Mouse (Mus musculus): ENCODE data around the gene Elp4. TPM values are rescaled to one million over a fixed set of nuclear protein-coding genes. Genes with fewer than 3 reads are reported as not detected.

Elp4 gene
- total RNA-seq, 1 experiment from 2014 or later = 21.5 TPM

DNA sequence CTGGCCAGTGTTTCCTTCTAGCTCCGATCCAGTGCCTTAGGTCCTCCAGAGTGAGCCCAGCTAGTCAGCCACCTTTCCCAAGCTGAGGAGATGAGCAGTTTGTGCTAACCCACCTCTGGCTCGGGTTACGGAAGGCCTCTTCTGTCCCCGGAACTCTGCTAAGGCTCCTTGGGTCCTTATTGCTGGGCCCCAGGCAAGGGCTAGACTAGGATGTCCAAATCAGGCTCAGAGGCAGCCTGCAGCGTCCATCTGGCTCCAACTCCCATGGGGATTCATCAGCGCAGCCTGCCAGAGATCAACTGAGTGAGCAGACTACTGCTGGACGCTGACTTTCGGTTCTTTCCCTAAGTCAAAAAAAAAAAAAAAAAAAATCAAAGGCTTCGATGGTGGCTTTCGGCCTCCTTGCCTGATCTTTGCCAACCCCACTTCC is 230.7 kb downstream of the Elp4 start:
- no peak for ATAC-seq (replicated peaks; ENCODE audit: low read depth, poor library complexity, severe bottlenecking)

DNA sequence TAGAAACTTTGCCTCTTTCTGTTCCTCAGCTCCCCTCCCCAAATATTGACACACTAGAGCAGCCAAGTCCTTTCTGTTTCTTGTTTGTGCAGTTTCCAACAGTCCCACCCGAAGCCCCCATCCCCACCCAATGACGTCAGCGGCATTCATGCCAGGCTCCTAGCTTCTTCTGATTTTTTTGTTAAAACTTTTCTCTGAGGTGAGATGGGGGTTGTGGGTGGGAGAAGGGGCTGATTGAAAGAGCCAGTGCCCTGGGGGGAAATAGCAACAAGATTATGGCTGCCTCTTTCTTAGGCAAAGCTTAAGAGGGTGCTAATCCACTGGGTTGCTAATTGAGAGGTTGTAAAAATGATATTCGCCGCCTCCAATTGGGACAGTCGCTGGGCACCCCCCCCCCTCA is 231.3 kb downstream of the Elp4 start:
- ATAC-seq (replicated peaks; ENCODE audit: low read depth, poor library complexity, severe bottlenecking) = no peak

DNA sequence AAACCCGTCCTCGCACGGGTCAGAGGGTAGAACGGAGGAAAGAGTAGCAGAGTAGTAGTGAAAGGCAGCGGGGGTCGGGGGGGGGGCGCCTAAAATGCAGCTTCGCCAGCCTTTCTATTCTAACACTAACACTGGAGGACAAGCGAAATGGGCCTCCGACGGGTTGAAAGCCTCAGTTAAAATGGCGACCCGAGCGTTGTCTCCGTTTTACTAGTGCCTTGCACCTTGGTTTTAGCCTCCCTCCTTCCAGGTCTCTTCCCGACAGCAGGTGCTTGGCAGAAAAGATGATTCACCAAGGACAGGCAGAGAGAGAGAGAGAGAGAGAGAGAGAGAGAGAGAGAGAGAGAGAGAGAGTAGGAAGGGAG is 231.8 kb downstream of the Elp4 start:
- no peak for ATAC-seq (replicated peaks; ENCODE audit: low read depth, poor library complexity, severe bottlenecking)

DNA sequence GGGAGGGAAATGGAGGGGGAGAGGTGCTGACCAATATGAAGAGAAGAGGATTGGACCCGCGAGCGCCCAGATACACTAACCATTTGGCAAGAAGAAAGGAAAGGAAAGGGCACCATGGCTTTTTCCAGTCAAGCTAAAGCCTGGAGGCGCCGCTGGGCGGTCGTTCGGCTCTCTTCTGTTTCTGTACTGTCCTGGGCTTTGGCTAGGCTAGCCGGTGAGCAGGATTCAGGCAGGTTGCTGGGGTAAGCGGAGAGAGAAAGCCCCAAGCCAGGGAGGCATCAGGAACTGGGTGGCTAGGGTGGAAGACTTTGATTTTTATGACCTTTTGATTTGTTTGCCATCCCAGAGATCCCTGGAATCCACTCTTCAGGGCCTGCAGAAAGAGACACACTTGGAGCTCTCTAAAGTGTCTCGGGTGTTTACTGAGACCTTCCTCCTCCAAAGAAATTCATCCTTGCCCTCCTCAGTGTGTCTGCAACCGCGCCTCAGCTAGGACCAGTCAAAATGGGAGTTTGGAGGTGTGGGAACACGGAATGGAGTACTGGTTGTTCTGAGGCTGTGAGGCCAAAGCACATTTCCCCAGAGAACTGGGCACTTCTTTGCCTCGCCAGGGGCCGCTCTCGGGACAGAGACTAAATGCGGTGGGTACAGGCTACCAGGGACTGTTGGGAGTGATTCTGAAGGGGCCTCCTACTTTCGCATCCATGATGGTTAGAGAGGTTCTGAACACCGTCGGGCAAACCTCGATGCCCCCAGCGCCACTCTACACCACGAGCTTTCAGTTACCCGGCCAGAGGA is 232.4 kb downstream of the Elp4 start:
- no peak for ATAC-seq (replicated peaks; ENCODE audit: low read depth, poor library complexity, severe bottlenecking)

DNA sequence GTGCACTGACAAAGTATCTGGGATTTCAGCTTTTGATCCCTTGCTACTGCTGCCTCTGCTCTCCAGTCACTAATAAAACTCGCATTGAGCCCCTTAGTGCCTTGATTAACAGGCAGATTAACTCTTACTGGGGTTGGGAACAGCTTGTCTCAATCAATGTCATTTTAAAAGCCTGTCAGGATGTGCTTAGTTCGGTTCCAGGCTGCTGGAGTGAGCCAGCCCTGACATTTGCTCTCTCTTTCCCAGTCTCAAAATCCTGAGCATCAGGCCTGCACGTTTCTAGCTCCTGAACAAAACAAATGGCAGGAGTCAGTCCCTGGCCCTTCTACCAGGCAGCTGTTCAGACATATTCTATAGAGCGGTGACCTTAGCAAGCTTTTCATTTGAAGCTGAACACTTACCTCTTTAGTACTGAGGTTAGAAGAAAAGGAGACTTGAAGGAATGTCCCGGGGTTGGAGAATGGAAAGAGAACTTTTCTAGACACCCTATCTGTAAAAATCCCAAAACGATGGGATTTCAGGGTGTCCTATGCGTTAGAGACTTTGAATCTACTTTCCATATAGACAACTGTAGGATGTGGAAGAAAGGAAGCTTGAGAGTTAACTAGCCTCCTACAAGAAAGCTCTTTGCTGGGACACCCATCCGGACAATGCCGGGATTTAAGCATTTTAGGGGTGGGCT is 233.1 kb downstream of the Elp4 start:
- ATAC-seq (replicated peaks; ENCODE audit: low read depth, poor library complexity, severe bottlenecking) = no peak

DNA sequence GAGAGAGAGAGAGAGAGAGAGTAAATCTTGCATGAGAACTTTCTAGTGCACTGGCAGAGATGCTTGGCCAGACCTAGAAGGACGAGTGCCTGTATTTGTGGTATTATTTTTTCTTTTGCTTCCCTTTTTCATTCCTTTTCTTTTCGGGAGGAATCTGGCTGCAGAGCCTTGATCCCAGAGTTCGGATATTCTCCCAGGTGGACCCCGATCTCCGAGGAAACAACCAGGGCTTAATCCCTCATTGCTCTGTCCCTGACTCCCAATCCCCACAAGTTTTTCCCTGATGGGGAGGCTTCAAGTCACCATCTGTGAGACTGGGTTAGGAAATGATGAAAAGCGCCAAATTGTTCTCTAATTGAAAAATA is 233.7 kb downstream of the Elp4 start:
- ATAC-seq (replicated peaks; ENCODE audit: low read depth, poor library complexity, severe bottlenecking) = no peak

DNA sequence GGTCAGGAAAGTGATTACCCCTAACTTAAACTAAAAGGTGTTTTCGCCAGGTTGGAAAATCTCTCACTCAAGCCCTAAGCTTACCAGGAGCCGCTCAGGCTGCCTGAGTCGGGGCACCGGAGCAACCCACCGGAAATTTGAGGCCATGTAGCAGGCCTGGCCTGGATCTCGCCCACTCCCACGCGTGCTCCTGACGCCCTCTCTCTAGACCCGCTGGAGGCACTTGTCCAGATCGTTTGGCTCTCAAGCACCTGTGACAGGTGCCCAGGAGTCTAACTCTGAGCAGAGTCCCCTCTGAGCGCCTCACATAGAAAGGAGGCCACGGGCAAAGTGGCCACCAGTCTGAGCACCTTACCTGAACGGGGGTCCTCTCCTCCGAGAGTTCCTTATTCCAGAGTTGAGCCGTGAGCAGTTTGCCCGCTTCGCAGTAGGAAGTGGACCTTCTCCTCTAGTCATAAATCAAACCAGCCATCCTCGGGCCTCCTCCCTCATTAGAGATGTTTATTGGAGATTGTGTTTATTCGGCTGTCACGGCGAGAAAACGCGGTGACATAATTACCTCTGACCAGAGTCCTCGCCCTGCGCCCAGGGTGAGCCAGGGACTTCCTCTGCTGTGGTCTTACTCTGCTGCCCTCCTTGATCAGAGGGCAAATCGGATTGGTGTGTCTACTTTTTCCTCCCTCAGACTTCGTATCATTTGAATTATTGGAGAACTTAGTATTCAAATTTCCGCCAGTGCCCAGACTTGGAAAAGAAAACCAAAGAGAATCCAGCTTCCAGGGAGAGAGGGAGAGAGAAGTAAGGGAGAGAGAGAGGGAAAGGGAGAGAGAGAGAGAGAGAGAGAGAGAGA is 234.3 kb downstream of the Elp4 start:
- no peak for ATAC-seq (replicated peaks; ENCODE audit: low read depth, poor library complexity, severe bottlenecking)

DNA sequence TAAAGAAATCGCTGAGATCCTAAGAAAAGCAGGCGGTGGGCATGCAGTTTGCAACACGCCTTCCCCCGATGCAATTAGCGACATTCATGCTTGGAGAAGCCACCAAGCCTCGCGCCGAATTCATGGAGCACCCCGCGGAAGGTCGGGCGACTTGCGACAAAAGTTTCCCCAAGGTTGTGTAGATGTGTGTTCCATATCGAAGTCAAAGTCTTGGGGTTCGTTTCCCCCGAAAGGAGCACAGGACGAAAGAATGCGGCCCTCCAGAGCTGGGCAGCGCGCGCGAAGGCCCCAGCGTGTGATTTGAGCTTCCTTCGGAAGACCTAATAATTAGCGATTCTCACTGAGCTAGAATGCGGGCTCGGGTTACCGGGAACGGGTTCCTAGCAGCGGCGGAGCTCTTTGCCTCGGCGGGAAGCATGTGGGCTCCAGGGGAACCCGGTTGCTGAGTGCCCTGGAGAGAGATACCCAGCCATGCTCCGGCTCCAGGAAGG is 234.9 kb downstream of the Elp4 start:
- ATAC-seq (replicated peaks; ENCODE audit: low read depth, poor library complexity, severe bottlenecking) = no peak

DNA sequence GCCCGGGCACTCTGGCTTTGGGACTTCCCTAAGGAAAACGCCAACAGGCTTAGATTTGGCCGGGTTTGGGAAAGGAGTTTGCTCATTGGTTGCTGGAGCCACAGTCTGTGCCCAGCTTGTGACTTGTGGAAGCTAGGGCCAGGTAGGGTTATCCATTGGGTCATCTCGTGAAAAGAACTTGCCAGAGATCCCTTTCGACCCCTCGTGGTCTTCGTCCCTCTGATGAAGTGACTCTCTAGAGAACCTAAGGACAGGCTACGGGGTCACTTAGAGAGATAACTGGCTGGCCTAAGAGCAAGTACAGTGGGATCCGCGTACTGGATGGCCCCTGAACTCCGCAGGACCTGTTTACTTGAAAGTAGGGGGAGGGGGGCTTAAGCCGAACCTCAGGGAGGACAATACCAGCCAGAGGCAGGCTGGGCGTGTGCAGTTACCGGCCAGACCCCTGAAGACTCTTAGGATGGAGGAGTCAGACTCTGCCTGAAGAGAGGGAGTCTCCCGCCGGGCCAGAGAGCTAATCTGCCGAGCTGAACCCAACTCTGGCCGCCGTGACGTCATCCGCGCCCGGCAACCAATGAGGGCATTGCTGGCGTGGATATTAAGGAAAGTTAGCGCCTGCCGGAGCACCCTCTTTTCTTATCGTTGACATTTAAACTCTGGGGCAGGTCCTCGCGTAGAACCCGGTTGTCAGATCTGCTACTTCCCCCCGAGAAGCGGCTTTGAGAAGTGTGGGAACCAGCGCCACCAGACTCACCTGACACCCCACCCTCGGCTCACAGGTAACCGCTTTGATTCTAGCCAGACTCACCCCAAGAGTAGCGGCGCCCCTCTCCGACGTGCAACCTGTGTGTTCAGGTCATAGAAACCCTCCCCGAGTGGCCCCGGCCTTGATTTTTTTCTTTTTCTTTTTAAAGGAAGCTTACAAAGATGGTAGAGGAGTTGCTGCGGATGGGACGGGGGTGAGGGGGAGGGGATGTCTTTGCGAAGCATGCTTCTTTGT is 235.8 kb downstream of the Elp4 start, which contains the start of gene Pax6:
TSS of gene Pax6 (plus strand) at position 630 of the 1,000 bp plus-strand sequence.
- no peak for ATAC-seq (replicated peaks; ENCODE audit: low read depth, poor library complexity, severe bottlenecking)

DNA sequence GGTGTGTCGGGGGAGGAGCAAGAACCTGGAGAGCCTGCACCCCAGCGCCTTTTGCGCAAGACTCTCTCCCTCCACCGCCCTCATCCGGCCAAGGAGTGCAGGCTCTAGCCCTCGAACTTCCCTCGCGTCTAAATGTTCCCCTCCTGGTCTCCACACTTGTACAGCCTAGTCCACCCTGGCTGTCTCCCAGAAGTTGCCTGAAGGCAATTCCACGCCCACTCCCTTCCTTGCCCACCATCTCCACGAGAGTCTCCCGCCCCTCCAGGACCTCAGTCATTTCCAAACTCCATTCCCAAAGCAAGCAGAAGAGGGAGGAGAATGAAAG is 236.8 kb downstream of the Elp4 start:
- ATAC-seq (replicated peaks; ENCODE audit: low read depth, poor library complexity, severe bottlenecking) = 0 out of 2 replicates have a peak, but pooled peaks have one; percentile 27

DNA sequence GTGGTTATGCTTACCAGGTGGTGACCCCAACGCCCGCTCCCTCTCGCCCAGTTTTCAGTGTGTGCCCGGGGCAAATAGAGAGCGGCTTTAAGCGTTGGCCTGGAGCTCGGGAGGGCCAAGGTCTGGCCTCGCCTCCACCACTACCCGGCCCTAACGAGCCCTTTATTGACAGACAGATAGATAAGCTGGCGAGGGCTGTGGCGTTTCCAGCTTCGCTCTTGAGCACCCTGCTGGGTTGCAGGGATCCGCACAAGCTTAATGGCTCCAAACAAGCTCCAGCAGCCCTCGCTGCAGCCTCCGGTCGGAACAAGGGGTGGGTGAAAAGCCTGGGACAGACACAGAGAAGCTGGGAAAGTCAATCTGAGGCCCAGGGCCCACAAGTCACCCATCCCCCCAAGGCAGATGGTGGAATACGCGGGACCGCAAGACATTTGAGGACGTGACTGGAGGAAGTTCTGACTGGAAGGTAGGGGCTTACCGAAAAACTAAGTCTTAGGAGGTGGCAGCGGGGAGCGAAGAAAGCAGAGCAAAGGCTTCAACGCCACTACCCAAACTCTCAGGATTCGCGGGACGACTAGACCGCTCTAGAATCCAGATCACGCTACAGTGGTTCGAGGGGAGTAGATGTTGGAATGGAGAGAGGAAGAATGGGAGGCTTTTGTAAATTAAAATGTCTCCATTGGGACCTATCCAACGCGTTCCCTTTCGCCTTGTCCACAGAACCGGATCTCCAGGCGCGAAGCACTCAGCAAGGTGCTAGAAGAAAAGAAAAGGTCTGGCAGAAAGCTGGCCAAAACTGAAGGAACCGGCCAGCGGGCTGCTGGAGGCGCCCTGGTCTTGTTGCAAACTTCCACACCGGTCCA is 237.4 kb downstream of the Elp4 start:
- ATAC-seq (replicated peaks; ENCODE audit: low read depth, poor library complexity, severe bottlenecking) = no peak

DNA sequence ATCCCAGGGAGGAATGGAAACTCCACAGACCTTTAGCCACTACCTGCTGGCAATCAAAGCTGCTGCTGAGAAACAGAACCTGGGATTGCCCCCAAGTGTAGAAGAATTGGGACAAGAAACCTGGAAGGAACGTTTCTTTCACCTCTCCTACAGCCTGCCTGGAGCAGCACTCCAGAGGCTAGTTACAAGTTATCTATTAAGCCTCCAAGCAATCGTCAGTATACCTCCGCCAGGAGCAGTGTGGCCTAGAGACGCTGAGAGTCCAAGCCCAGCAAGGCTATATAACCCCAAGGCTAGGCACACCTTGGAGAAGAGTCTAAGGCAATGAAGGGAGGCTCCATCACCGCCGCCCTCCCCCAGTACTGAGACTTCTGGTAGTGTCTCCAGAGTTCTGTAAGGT is 238.0 kb downstream of the Elp4 start:
- ATAC-seq (replicated peaks; ENCODE audit: low read depth, poor library complexity, severe bottlenecking) = no peak

DNA sequence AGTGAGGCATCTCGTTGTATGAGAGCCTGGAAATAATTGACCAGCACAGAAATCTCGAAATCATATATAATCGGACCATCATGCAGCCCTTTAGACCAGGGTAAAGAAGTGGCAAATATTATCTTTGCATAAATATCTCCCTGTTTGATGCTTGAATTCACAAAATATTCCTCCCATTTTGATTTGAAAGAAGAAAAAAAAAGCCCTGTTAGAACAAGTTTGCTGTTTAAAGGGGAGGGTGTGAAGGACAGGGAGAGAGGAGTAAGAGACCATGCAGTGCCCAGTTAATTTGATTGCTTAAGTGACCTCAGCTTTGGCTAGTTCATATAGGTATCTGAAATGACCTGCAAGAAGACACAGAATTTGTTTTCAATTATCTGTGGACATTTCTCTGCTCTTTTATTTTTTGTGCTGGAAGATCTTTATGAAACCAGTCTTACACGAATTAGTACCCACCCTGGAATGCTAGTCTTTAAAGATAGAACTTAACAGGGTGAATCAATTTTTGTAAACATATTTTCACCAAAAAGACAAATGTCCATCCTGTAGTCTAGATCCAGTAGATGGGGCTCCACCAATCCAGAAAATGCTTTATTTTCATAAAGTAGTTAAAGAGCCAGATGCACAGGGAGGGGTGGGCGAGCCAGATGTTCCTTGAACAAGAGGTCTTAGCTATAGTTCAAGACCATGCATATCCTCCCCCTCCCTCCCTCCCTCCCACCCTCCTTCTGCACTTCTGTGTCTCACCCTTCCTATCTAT is 238.7 kb downstream of the Elp4 start:
- no peak for ATAC-seq (replicated peaks; ENCODE audit: low read depth, poor library complexity, severe bottlenecking)

DNA sequence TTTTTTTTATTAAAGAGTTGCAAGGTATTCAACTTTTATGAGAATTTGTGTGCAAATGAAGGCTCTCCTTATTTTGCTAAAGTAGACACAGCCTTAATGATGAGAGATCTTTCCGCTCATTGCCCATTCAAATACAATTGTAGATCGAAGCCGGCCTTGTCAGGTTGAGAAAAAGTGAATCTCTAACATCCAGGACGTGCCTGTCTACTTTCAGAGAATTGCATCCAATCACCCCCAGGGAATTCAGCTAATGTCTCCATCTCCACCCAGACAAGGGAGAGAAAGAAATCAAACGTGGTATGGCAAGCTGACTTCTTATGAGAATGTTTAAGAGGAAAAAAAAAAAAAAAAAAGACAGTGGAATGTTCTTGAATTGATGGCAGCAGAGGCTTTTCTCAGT is 239.4 kb downstream of the Elp4 start:
- no peak for ATAC-seq (replicated peaks; ENCODE audit: low read depth, poor library complexity, severe bottlenecking)

DNA sequence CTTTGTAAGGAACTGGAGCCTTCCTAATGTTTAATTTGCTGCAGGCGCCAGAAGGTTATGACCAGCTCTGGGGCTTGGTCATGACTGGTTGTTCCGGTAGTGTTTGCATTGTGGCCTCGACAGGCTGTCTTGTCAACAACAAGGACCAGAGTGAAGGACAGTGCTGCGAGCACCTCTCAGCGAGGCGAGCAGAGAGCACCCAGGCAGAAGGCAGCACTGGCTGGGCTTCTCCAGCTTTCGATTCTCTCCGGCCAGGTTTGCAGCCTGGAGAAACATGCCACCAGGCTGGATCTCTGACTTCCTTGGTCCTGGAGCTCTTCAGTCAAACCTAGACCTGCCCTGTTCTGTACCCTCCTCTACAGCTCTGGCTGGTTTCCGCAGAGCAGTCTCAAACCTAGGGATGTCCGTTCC is 241.3 kb downstream of the Elp4 start:
- no peak for ATAC-seq (replicated peaks; ENCODE audit: low read depth, poor library complexity, severe bottlenecking)

DNA sequence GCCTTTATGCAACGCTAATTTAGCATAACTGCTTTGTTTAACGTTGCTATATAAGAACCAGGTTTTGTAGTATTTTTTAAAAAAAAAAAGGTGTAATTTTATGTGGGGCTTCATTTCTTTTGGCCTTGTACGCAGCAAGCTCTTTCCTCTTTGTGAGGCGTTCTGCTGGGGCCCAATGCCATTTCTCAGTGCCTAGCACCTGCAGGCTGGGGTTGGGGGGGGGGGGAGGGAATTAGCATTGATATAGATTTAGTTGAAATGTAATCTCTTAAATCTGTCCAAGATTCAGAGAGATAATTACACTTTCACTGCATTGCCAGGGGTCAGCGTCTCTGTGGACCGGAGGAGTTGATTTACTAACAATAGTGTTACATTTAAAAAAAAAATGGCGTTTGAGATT is 241.8 kb downstream of the Elp4 start:
- ATAC-seq (replicated peaks; ENCODE audit: low read depth, poor library complexity, severe bottlenecking) = no peak

DNA sequence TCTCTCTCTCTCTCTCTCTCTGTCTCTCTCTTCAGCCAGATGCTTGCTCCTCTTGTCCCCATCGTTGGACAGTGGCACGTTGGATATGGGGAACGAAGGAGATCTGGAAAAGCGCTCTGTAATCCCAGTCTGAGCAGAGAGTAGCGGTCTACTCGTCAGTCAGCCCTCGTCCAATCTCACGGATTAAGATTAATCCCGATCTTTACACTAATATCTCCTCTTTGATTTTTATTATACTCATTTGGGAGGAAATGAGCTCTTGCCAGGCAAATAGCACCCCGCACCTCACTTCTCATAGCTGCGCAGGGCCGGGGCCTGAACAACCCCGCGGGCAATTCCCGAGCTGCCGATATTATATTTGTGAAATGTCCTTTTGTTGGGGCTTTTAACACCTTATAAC is 242.2 kb downstream of the Elp4 start:
- ATAC-seq (replicated peaks; ENCODE audit: low read depth, poor library complexity, severe bottlenecking) = no peak

DNA sequence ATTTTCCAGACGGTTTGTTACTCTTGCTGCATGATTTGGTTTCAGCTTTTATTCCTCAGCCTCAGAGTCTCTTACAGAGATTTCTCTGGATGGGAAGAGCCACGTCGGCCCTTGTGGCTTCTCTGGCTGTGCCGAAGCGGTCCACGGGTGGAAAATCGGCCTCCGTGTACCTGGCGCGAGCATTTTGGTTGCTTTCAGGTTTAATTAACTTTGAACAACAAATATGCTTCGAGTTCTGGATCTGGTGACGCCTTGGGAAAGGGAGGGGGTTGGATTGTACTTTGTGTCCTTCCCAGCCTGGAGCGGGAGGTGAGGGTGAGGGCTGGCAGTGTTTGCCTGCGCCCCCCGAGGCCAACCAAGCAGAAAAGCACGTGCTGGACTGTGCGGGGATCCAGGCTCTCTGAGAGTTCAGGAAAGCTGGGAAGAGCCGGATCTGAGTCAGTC is 242.7 kb downstream of the Elp4 start:
- ATAC-seq (replicated peaks; ENCODE audit: low read depth, poor library complexity, severe bottlenecking) = no peak
